Mouse (Mus musculus) liver, postnatal 0 days (tissue): ENCODE data around the gene Pcgf6. TPM values are rescaled to one million over a fixed set of nuclear protein-coding genes. Genes with fewer than 3 reads are reported as not detected.

Experiments used
- ATAC-seq: fragments of 200-750 bp; cut with Nextera tagmentation; 2 replicates; pipeline ENCODE4 v1.8.0; 2017; ENCODE audit warnings: mild to moderate bottlenecking, moderate library complexity
- DNase-seq: peaks from one replicate; pipeline ENCODE4 v3.0.0-alpha.2; 2016
- H3K27ac ChIP-seq: fragments of 300-500 bp; sonication (generic); 2 replicates; pipeline ENCODE4 v1.5.1; 2014; ENCODE audit warnings: antibody characterized with exemption, moderate library complexity, mild to moderate bottlenecking, low read depth
- H3K27me3 ChIP-seq: fragments of 300-500 bp; sonication (generic); 2 replicates; pipeline ENCODE4 v1.6.1; 2014; ENCODE audit warnings: low read length, control low read depth, mixed read lengths; ENCODE audit not compliant: insufficient read depth
- H3K36me3 ChIP-seq: fragments of 300-500 bp; sonication (generic); replicated peaks from 2 replicates; pipeline ENCODE4 v1.6.1; 2014; ENCODE audit warnings: mild to moderate bottlenecking, control low read depth, low read length, moderate library complexity, mixed read lengths; ENCODE audit not compliant: insufficient read depth
- H3K4me1 ChIP-seq: fragments of 300-500 bp; sonication (generic); 2 replicates; pipeline ENCODE4 v1.6.1; 2014; ENCODE audit warnings: antibody characterized with exemption, mild to moderate bottlenecking, control low read depth; ENCODE audit not compliant: insufficient read depth
- H3K4me2 ChIP-seq: fragments of 300-500 bp; sonication (generic); 2 replicates; pipeline ENCODE4 v1.6.1; 2014; ENCODE audit warnings: low read depth, mild to moderate bottlenecking, low read length, moderate library complexity, mixed read lengths
- H3K4me3 ChIP-seq: fragments of 300-500 bp; sonication (generic); 2 replicates; pipeline ENCODE4 v1.5.1; 2014; ENCODE audit warnings: low read depth, low read length
- H3K9ac ChIP-seq: fragments of 300-500 bp; sonication (generic); replicated peaks from 2 replicates; pipeline ENCODE4 v1.6.1; 2014; ENCODE audit warnings: mild to moderate bottlenecking, moderate library complexity
- H3K9me3 ChIP-seq: fragments of 300-500 bp; sonication (generic); 2 replicates; pipeline ENCODE4 v1.6.1; 2016; ENCODE audit warnings: mild to moderate bottlenecking, control low read depth, low read length, mixed read lengths
- CTCF ChIP-seq: sonication (generic); IDR thresholded peaks from 2 replicates; pipeline ENCODE4 v1.5.1; 2016; ENCODE audit warnings: antibody characterized with exemption, low read depth
- EP300 ChIP-seq: IDR thresholded peaks from 2 replicates; pipeline ENCODE4 v1.6.1; 2016; ENCODE audit warnings: antibody characterized with exemption, low read depth, mild to moderate bottlenecking
- WGBS: fragments of 180-500 bp; shearing (Covaris S2); extraction: QIAGEN DNeasy Blood & Tissue Kit; methylation state at CpG from one replicate; pipeline ENCODE4 v1.1.7; 2014; ENCODE audit not compliant: insufficient replicate concordance; 5-methylcytosine and 5-hydroxymethylcytosine counted together
- polyA plus RNA-seq: library from polyadenylated mRNA; unstranded; fragments of >200 nt; fragmentation: Nextera tagmentation; extraction: Ambion mirVana; gene quantifications from 2 replicates; pipeline ENCODE4 v1.2.1, GENCODE M21; 2015

Gene Pcgf6
- polyA plus RNA-seq, 1 experiment from 2014 or later = 7.7 TPM

- 69% methylated on average over 4 of the region's 4 CpGs for WGBS
- H3K9ac ChIP-seq = no peak overlapping the region
- no peak overlapping the region for H3K27ac ChIP-seq
- TF ChIP-seq CTCF (no peak), EP300 (no peak)
- no peak overlapping the region for H3K4me2 ChIP-seq
- H3K36me3 ChIP-seq = peaks cover 28% of the 10 kb centered on the region
- DNase-seq (no peak), ATAC-seq (no peak)
- H3K9me3 ChIP-seq = no peaks in the 10 kb centered on the region
- no peaks in the 10 kb centered on the region for H3K27me3 ChIP-seq
- H3K4me3 ChIP-seq = no peak overlapping the region
- H3K4me1 ChIP-seq = no peaks in the 10 kb centered on the region
Measured at GRCm38 (mm10) chr19:47034916-47035315, 15.8 kb downstream of the Pcgf6 start.

- DNase-seq (no peak), ATAC-seq (no peak)
- H3K4me2 ChIP-seq = no peak overlapping the region
- peaks cover 14% of the 10 kb centered on the region for H3K36me3 ChIP-seq
- no peaks in the 10 kb centered on the region for H3K4me1 ChIP-seq
- WGBS = 85% methylated on average over 6 of the region's 6 CpGs
- H3K9me3 ChIP-seq = no peaks in the 10 kb centered on the region
- no peak for TF ChIP-seq CTCF
- TF ChIP-seq EP300 = no peak
- no peak overlapping the region for H3K9ac ChIP-seq
- H3K4me3 ChIP-seq = no peak overlapping the region
- H3K27ac ChIP-seq = no peak overlapping the region
- H3K27me3 ChIP-seq = no peaks in the 10 kb centered on the region
Measured at GRCm38 (mm10) chr19:47031770-47032169, 18.9 kb downstream of the Pcgf6 start.

DNA sequence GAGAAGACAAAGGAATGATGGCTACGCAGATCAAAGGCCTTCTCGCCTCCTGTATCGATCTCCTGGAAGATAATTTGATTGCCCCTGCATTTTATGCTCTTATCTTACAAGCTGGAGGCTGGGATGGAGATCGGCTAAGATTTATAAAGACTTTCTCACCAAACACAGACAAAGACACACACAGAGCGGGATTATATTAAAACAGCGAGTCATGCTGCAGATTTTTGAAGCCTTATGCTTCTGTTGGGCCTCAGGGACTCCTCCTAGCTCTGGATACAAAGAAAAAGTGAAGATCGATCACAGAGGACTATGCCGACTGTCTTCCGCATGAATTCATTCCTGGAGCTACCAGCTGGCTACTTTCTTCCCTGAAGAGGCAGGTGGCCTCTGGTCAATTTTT lies 20.9 kb downstream of the Pcgf6 start:
- Histone ChIP-seq H3K4me1 (no peaks in the 10 kb centered on the region), H3K36me3 (peaks cover 8% of the 10 kb centered on the region), H3K9me3 (no peaks in the 10 kb centered on the region), H3K4me2 (no peak overlapping the region), H3K27me3 (no peaks in the 10 kb centered on the region), H3K27ac (no peak overlapping the region), H3K4me3 (no peak overlapping the region), H3K9ac (no peak overlapping the region)
- TF ChIP-seq CTCF (no peak), EP300 (no peak)
- 85% methylated on average over 9 of the region's 9 CpGs for WGBS
- DNase-seq (no peak), ATAC-seq (no peak)

GRCm38 (mm10) chr19:47026513-47026912 lies 24.2 kb downstream of the Pcgf6 start:
- Histone ChIP-seq H3K9me3 (no peaks in the 10 kb centered on the region), H3K9ac (no peak overlapping the region), H3K4me3 (no peak overlapping the region), H3K36me3 (no peaks in the 10 kb centered on the region), H3K4me2 (no peak overlapping the region), H3K4me1 (no peaks in the 10 kb centered on the region), H3K27me3 (0 out of 2 replicates have a peak, but pooled peaks cover 2% of the 10 kb centered on the region), H3K27ac (no peak overlapping the region)
- 81% methylated on average over 4 of the region's 4 CpGs for WGBS
- no peak for TF ChIP-seq EP300
- 0 out of 2 replicates have a peak, but pooled peaks have one; percentile 4 for TF ChIP-seq CTCF
- no peak for ATAC-seq
- DNase-seq = no peak

GRCm38 (mm10) chr19:47024954-47025353 lies 25.8 kb downstream of the Pcgf6 start:
- Histone ChIP-seq H3K4me2 (no peak overlapping the region), H3K9ac (no peak overlapping the region), H3K9me3 (no peaks in the 10 kb centered on the region), H3K27me3 (0 out of 2 replicates have a peak, but pooled peaks cover 2% of the 10 kb centered on the region), H3K4me3 (no peak overlapping the region), H3K27ac (no peak overlapping the region), H3K4me1 (no peaks in the 10 kb centered on the region), H3K36me3 (no peaks in the 10 kb centered on the region)
- 72% methylated on average over 10 of the region's 10 CpGs for WGBS
- DNase-seq (no peak), ATAC-seq (no peak)
- no peak for TF ChIP-seq CTCF
- no peak for TF ChIP-seq EP300

DNA sequence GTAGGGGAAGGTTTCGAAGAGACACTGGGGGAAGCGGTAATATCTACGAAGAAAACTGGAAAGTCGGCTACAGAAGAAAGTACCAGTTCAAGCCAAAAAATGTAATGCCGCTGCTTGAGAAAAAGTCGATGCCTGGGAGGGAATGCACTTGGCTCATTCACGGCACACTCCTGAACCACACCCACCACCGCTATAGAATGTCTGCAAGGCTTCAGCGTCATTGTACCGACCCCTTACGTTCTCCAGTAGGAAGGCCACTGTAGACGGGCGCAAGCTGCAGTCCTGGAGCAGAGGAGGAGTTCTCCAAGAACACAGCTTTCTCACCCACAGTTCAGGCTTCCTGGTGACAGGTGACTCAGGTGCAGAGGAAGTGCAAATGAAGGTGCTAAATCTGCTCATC lies 27.2 kb downstream of the Pcgf6 start:
- H3K27ac ChIP-seq = no peak overlapping the region
- H3K4me3 ChIP-seq = no peak overlapping the region
- no peak for TF ChIP-seq EP300
- TF ChIP-seq CTCF = no peak
- peaks cover 7% of the 10 kb centered on the region; the same call in 1 of the 2 replicates for H3K27me3 ChIP-seq
- H3K36me3 ChIP-seq = no peaks in the 10 kb centered on the region
- no peak overlapping the region for H3K4me2 ChIP-seq
- no peak overlapping the region for H3K9ac ChIP-seq
- no peaks in the 10 kb centered on the region for H3K9me3 ChIP-seq
- DNase-seq = no peak
- no peak for ATAC-seq
- WGBS = 82% methylated on average over 13 of the region's 13 CpGs
- no peaks in the 10 kb centered on the region for H3K4me1 ChIP-seq

GRCm38 (mm10) chr19:47022709-47023108 lies 28.0 kb downstream of the Pcgf6 start:
- no peaks in the 10 kb centered on the region for H3K36me3 ChIP-seq
- DNase-seq (no peak), ATAC-seq (no peak)
- peaks cover 14% of the 10 kb centered on the region for H3K27me3 ChIP-seq
- no peaks in the 10 kb centered on the region for H3K4me1 ChIP-seq
- no peak overlapping the region for H3K27ac ChIP-seq
- no peak overlapping the region for H3K4me2 ChIP-seq
- no peaks in the 10 kb centered on the region for H3K9me3 ChIP-seq
- no peak overlapping the region for H3K4me3 ChIP-seq
- TF ChIP-seq EP300 = no peak
- no peak for TF ChIP-seq CTCF
- no peak overlapping the region for H3K9ac ChIP-seq
- 67% methylated on average over 4 of the region's 4 CpGs for WGBS
